Mouse (Mus musculus) CH12.LX (cell line): ENCODE measurements around the gene Golph3.

Source experiments
- CHD1 ChIP-seq: IDR thresholded peaks from 2 replicates; pipeline ENCODE4 v1.6.1; 2012; ENCODE audit warnings: low read depth, low read length, improper control_type of control experiment, inconsistent platforms
- CTCF ChIP-seq, 2 experiments: IDR thresholded peaks in 1 of 2; conservative IDR thresholded peaks in 1 of 2; 2 replicates each; pipeline ENCODE4 v1.5.1; 2011 to 2012; ENCODE audit warnings: low read depth in 2 of 2, low read length in 2 of 2, improper control_type of control experiment in 1 of 2, inconsistent platforms in 1 of 2, mild to moderate bottlenecking in 1 of 2, moderate library complexity in 1 of 2
- MAFK ChIP-seq: IDR thresholded peaks from 2 replicates; pipeline ENCODE4 v1.6.1; 2011; ENCODE audit warnings: low read length, improper control_type of control experiment; ENCODE audit not compliant: insufficient replicate concordance
- POLR2A ChIP-seq: IDR thresholded peaks from 2 replicates; pipeline ENCODE4 v1.6.1; 2011; ENCODE audit warnings: low read depth, mild to moderate bottlenecking, improper control_type of control experiment, low read length

DNA sequence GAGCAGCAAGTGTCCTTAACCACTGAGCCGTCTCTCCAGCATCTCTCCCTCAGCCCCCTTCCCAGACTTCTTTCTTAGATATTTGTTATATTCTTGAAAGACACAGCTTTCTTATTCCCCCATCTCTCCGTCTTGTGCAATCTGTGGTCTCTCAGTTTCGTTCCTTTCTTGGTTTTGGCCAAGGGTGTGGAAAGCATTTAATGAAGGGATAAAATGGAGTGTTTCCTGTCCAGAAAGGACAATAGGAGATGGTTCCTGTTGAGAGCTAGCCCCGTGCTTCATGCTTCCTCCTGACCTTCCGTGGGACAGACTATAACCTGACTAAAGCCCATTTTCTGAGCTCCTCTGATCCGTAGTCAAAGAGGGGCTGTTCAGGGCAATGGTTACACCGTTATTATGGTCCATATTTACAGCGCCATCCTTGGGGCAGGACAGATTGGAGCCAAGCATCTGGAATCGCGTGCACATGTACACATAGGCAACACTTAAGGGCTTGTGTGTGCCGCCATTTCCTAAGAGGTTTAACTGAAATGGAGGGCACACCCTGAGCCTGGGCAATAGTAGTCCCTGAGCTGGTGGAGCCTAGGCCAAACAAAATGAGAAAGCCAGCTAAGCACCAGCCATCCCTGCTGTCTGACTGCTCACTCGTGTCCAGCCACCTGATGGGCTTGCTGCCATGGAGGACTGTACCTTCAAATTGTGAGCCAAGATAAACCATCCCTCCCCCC lies 47.8 kb upstream of the Golph3 start:
- no peak for TF ChIP-seq POLR2A
- no peak for TF ChIP-seq MAFK
- TF ChIP-seq CTCF (conservative IDR thresholded peaks at IDR 0.05 in 1 of 2, IDR thresholded peaks at IDR 0.05 in 1 of 2; ENCODE audit: low read depth in 2 of 2, low read length in 2 of 2), result no peak
- no peak for TF ChIP-seq CHD1
